Mouse (Mus musculus): Measurements from ENCODE around the gene Ms4a18. TPM values are rescaled to one million over a fixed set of nuclear protein-coding genes. Genes with fewer than 3 reads are reported as not detected.

Ms4a18 gene
- polyA plus RNA-seq, 1 experiment from 2014 or later, result not detected

DNA sequence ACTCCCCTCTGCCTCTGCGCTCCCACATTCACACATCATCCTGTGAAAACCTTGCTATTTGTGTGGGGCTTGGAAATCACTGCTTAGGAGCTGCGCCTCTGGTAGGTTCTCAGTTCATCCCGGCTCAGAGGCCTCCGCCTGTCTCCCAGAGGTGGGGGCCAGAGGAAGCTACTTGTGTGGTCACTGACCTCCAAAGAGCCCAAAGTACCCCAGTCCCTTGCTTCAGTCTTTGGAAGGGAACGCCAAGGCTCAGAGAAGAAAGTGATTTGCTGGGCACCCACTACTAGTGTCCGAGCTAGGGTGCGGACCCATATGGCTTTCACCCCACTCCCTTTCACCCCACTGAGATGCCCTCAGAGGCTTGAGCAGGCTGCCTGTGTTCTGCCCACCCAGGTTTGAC, 24.7 kb downstream of the Ms4a18 start, which contains the start of gene Ms4a15:
TSS of gene Ms4a15 (minus strand) at position 101 of the 400 bp plus-strand sequence.
- 91% methylated on average over 7 of the region's 7 CpGs for WGBS
- no peak within 1 kb of the TSS for H3K4me3 ChIP-seq (ENCODE audit: low read depth, low read length)

DNA sequence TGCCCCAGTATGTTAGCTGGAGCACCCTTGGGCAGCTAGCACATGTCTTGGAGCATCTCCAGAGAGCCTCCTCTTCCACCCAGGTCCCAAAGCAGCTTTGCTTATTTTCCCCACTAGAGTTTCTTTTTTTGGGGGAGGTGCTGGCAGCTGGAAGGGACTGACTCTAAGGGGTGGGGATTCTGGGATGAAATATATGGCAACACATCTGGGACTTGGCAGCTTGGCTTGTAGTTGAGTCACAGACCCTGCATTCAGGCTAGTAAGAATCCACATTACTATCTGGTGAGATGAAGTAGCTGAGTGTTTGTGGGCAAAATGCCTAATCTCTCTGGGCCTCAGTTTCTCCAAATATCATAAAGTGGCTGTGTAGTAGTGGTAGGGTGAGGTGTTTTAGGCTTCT, 25.9 kb downstream of the Ms4a18 start:
- H3K27me3 ChIP-seq (ENCODE audit: control insufficient read depth, insufficient read depth, low read length), result no peaks in the 10 kb centered on the region
- H3K4me1 ChIP-seq (ENCODE audit: control insufficient read depth, insufficient read depth, low read length), result no peaks in the 10 kb centered on the region
- no peak overlapping the region for H3K9ac ChIP-seq (replicated peaks; ENCODE audit: low read depth, low read length)
- no peaks in the 10 kb centered on the region for H3K9me3 ChIP-seq (ENCODE audit: control insufficient read depth, low read depth, low read length)
- H3K4me2 ChIP-seq (replicated peaks; ENCODE audit: low read depth, low read length), result no peak overlapping the region
- no peak for ATAC-seq (ENCODE audit: insufficient number of reproducible peaks, insufficient read depth, low FRiP score, low read depth)
- no peak overlapping the region for H3K27ac ChIP-seq (ENCODE audit: low read length)
- H3K36me3 ChIP-seq (ENCODE audit: control insufficient read depth, insufficient read depth, low read length), result no peaks in the 10 kb centered on the region
- H3K4me3 ChIP-seq (ENCODE audit: low read depth, low read length), result no peak overlapping the region

More for the DNA sequence above, 24.7 kb downstream of the Ms4a18 start, which contains the start of gene Ms4a15:
- no peaks in the 10 kb centered on the region for H3K27me3 ChIP-seq (ENCODE audit: control insufficient read depth, insufficient read depth, low read length)
- no peak within 1 kb of the TSS for H3K4me2 ChIP-seq (replicated peaks; ENCODE audit: low read depth, low read length)
- no peaks in the 10 kb centered on the region for H3K36me3 ChIP-seq (ENCODE audit: control insufficient read depth, insufficient read depth, low read length)
- H3K4me1 ChIP-seq (ENCODE audit: control insufficient read depth, insufficient read depth, low read length), result no peaks in the 10 kb centered on the region
- H3K9me3 ChIP-seq (ENCODE audit: control insufficient read depth, low read depth, low read length), result no peaks in the 10 kb centered on the region
- no peak within 1 kb of the TSS for H3K9ac ChIP-seq (replicated peaks; ENCODE audit: low read depth, low read length)
- H3K27ac ChIP-seq (ENCODE audit: low read length), result no peak within 1 kb of the TSS
- ATAC-seq (ENCODE audit: insufficient number of reproducible peaks, insufficient read depth, low FRiP score, low read depth), result no peak

DNA sequence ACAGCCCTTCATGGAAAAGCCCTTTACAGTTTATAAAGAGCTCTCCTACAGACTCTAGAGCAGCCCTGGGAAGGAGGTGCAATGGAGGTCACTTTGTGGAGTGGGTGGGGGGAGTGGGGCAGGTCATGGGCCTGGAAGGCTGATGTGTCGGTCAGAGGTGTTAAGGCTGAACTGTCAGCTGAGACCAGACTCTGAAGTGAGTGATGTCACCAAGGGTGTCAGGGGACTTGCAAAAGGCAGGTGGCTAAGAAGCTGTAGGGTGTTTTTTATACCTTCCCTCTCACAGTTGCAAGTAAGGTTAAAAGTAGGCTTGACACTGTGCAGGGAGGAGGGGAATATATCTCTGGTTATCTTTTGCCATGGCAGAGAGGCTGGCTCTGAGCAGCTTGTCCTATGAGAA, 27.1 kb downstream of the Ms4a18 start:
- H3K4me1 ChIP-seq (ENCODE audit: control insufficient read depth, insufficient read depth, low read length), result no peaks in the 10 kb centered on the region
- no peak for ATAC-seq (ENCODE audit: insufficient number of reproducible peaks, insufficient read depth, low FRiP score, low read depth)
- no peak overlapping the region for H3K27ac ChIP-seq (ENCODE audit: low read length)
- no peak overlapping the region for H3K4me2 ChIP-seq (replicated peaks; ENCODE audit: low read depth, low read length)
- no peaks in the 10 kb centered on the region for H3K9me3 ChIP-seq (ENCODE audit: control insufficient read depth, low read depth, low read length)
- H3K36me3 ChIP-seq (ENCODE audit: control insufficient read depth, insufficient read depth, low read length), result no peaks in the 10 kb centered on the region
- no peak overlapping the region for H3K9ac ChIP-seq (replicated peaks; ENCODE audit: low read depth, low read length)
- WGBS, result 36% methylated on average over 1 of the region's 1 CpGs
- H3K4me3 ChIP-seq (ENCODE audit: low read depth, low read length), result no peak overlapping the region
- no peaks in the 10 kb centered on the region for H3K27me3 ChIP-seq (ENCODE audit: control insufficient read depth, insufficient read depth, low read length)

DNA sequence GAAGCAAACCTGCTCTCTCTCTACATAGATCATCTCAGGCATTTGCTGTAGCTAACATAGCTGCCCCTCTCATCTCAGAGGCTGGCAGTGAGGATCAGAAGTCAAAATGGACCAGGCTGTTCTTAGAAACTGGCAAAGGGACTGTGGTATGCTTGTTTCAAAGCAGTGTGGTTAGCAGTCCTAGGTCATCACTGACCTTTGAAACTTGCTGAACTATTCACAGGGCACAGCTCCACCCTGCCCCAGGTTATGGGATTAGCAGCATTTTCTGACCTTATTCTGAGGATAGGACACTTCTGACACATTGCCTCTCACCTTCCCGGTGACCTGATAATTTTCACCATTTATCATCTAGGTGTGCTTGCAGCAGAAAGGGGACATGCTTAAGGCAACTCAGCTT, 29.3 kb downstream of the Ms4a18 start:
- WGBS, result 91% methylated on average over 1 of the region's 1 CpGs
- Histone ChIP-seq H3K4me2 (replicated peaks; ENCODE audit: low read depth, low read length) (no peak overlapping the region), H3K27me3 (ENCODE audit: control insufficient read depth, insufficient read depth, low read length) (no peaks in the 10 kb centered on the region), H3K9ac (replicated peaks; ENCODE audit: low read depth, low read length) (no peak overlapping the region), H3K36me3 (ENCODE audit: control insufficient read depth, insufficient read depth, low read length) (no peaks in the 10 kb centered on the region), H3K4me1 (ENCODE audit: control insufficient read depth, insufficient read depth, low read length) (no peaks in the 10 kb centered on the region), H3K9me3 (ENCODE audit: control insufficient read depth, low read depth, low read length) (no peaks in the 10 kb centered on the region), H3K4me3 (ENCODE audit: low read depth, low read length) (no peak overlapping the region), H3K27ac (ENCODE audit: low read length) (no peak overlapping the region)
- no peak for ATAC-seq (ENCODE audit: insufficient number of reproducible peaks, insufficient read depth, low FRiP score, low read depth)

DNA sequence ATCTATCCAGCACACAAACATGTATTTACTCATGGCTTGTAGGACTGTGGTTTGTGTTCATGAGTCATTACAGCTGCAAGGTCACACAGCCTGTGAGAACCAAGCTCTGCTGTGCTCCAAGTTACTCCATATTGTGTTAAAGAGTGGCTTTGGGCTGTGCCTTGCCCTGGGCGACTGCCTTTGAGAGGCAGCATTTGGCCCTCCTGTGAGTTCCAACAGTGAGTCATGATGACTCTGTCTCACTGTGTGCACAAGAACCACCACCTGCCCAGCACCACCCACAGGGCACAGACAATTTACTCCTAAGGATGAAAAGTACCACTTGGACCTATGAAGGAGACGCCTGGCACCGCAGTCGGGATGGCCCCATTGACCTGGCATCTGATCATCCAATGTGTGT, 31.9 kb downstream of the Ms4a18 start:
- ATAC-seq (ENCODE audit: insufficient number of reproducible peaks, insufficient read depth, low FRiP score, low read depth), result no peak
- H3K27me3 ChIP-seq (ENCODE audit: control insufficient read depth, insufficient read depth, low read length), result no peaks in the 10 kb centered on the region
- no peak overlapping the region for H3K4me3 ChIP-seq (ENCODE audit: low read depth, low read length)
- no peak overlapping the region for H3K9ac ChIP-seq (replicated peaks; ENCODE audit: low read depth, low read length)
- no peaks in the 10 kb centered on the region for H3K4me1 ChIP-seq (ENCODE audit: control insufficient read depth, insufficient read depth, low read length)
- WGBS, result 90% methylated on average over 4 of the region's 4 CpGs
- no peaks in the 10 kb centered on the region for H3K9me3 ChIP-seq (ENCODE audit: control insufficient read depth, low read depth, low read length)
- H3K27ac ChIP-seq (ENCODE audit: low read length), result no peak overlapping the region
- no peak overlapping the region for H3K4me2 ChIP-seq (replicated peaks; ENCODE audit: low read depth, low read length)
- H3K36me3 ChIP-seq (ENCODE audit: control insufficient read depth, insufficient read depth, low read length), result no peaks in the 10 kb centered on the region

DNA sequence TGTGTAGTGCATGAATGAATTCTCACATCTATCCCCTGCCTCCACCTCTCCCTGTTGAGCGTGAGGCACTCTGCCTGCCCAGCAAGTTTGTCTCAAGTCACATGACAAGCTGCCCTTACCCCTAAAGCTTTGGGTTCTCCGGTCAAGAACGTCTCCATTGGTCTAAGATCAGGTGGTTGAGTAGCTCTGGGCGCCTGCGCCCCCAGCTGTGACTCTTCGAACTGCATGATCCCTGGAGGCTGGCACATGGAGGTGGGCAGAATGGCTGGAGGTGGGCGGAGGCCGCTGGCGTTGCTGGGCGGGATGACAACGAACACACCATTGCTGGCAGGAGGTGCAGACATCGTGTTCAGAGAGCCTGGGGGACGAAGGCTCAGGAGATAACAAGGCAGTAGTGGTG, 33.3 kb downstream of the Ms4a18 start:
- no peak for ATAC-seq (ENCODE audit: insufficient number of reproducible peaks, insufficient read depth, low FRiP score, low read depth)
- Histone ChIP-seq H3K4me1 (ENCODE audit: control insufficient read depth, insufficient read depth, low read length) (no peaks in the 10 kb centered on the region; the same call in 1 of the 2 replicates), H3K9me3 (ENCODE audit: control insufficient read depth, low read depth, low read length) (no peaks in the 10 kb centered on the region), H3K27ac (ENCODE audit: low read length) (no peak overlapping the region), H3K4me2 (replicated peaks; ENCODE audit: low read depth, low read length) (no peak overlapping the region), H3K9ac (replicated peaks; ENCODE audit: low read depth, low read length) (no peak overlapping the region), H3K27me3 (ENCODE audit: control insufficient read depth, insufficient read depth, low read length) (no peaks in the 10 kb centered on the region), H3K36me3 (ENCODE audit: control insufficient read depth, insufficient read depth, low read length) (no peaks in the 10 kb centered on the region), H3K4me3 (ENCODE audit: low read depth, low read length) (no peak overlapping the region)
- WGBS, result 74% methylated on average over 13 of the region's 13 CpGs

DNA sequence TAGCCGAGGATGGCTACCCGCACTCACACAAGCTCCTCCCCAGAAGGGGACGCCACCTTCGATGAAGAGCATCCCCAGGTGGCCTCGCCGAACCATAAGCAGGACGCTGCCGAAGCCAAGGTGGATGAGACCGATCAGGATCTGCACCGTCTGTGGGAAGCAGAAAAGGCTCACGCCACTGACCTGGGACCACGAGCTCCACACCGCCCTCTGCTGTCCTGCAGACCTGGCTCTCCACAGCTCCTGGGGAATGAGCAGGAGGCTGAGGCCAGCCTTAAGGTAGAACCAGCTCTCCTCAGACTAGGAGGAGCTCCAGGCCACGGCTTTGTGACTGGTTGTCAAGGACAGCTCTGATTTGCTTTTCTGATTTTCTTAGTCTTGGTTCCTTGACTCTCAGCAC, 34.7 kb downstream of the Ms4a18 start:
- Histone ChIP-seq H3K27me3 (ENCODE audit: control insufficient read depth, insufficient read depth, low read length) (no peaks in the 10 kb centered on the region), H3K4me1 (ENCODE audit: control insufficient read depth, insufficient read depth, low read length) (no peaks in the 10 kb centered on the region; the same call in 1 of the 2 replicates), H3K36me3 (ENCODE audit: control insufficient read depth, insufficient read depth, low read length) (no peaks in the 10 kb centered on the region), H3K27ac (ENCODE audit: low read length) (no peak overlapping the region), H3K9ac (replicated peaks; ENCODE audit: low read depth, low read length) (no peak overlapping the region), H3K9me3 (ENCODE audit: control insufficient read depth, low read depth, low read length) (no peaks in the 10 kb centered on the region), H3K4me2 (replicated peaks; ENCODE audit: low read depth, low read length) (peak overlapping the region; percentile 22; the same call in 1 of the 2 replicates), H3K4me3 (ENCODE audit: low read depth, low read length) (no peak overlapping the region)
- WGBS, result 23% methylated on average over 14 of the region's 14 CpGs
- ATAC-seq (ENCODE audit: insufficient number of reproducible peaks, insufficient read depth, low FRiP score, low read depth), result no peak

DNA sequence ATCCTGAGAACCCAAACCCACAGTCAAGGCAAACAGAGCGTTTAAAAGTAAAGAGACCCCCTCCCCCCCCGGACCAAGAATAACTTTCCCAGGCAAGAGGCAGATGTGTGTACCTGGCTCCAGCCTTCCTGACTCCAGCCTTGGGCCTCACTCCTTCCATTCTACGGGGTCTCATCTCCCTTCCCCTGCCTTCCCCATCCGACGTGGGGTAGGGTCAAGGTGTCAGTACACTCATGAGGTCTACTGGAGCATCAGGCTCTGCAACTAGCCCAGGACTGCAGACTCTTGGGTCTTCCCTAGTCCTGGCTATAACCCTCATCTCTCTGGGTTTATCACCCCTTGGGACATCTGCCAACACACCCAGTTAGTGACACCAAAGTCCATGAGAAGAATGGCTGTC, 37.6 kb downstream of the Ms4a18 start:
- H3K27me3 ChIP-seq (ENCODE audit: control insufficient read depth, insufficient read depth, low read length), result no peaks in the 10 kb centered on the region
- no peak for ATAC-seq (ENCODE audit: insufficient number of reproducible peaks, insufficient read depth, low FRiP score, low read depth)
- H3K9ac ChIP-seq (replicated peaks; ENCODE audit: low read depth, low read length), result no peak overlapping the region
- no peak overlapping the region for H3K27ac ChIP-seq (ENCODE audit: low read length)
- H3K4me2 ChIP-seq (replicated peaks; ENCODE audit: low read depth, low read length), result no peak overlapping the region
- H3K36me3 ChIP-seq (ENCODE audit: control insufficient read depth, insufficient read depth, low read length), result no peaks in the 10 kb centered on the region
- no peaks in the 10 kb centered on the region for H3K9me3 ChIP-seq (ENCODE audit: control insufficient read depth, low read depth, low read length)
- WGBS, result 87% methylated on average over 5 of the region's 5 CpGs
- H3K4me1 ChIP-seq (ENCODE audit: control insufficient read depth, insufficient read depth, low read length), result peaks cover 3% of the 10 kb centered on the region; the same call in 1 of the 2 replicates
- H3K4me3 ChIP-seq (ENCODE audit: low read depth, low read length), result no peak overlapping the region

Data from stomach, embryonic 14.5 days (tissue).